Mouse (Mus musculus) regulatory T cell (primary cell): ENCODE data around the gene Btbd7.

Experiments
- in situ Hi-C: fragments of 300-600 bp; cut with MboI, MseI; formaldehyde crosslinking; loops from one replicate; pipeline ENCODE4 v1.15.1; 2025; ENCODE audit warnings: high pct_unique_total_duplicates

Gene Btbd7

DNA sequence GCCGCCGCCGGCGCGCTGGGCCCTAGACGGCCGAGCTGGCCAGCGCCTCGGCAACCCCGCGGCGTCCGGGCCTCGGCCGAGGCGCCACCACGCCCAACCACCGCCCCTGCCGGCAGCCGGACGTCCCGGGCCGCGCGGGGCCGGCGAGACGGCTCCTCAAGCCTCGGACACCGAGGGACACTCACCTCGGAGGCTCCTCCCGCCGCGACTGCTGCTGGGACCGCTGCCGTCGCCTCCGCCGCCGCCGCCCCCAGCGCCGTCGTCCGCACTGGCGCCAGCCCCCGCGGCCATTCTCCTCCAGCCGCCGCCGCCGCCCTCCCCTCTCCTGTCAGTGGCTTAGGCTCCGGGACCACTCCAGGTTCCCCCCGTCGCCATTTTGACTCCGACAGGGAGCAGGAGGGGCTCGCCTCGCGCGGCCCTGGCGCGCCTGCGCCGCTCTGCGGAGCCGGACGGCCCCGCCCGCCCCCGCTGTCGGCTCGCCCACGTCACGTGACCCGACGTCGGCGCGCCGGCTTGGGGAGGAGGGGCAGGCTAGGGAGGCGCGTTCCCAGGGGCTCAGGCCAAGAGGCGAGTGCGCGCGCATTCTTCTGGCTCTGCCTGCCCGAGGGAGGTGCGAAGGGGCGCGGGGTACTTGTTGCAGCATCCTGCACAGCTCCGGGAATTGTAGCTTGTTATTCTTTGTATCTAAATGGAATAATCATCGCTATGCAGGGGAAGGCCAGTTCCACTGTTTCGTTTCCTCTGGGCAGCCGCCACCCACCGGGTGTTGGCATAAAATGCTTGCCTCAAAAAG, at the start of gene Btbd7:
Btbd7 (minus strand) TSS at position 441 of the 793 bp plus-strand sequence.
- in situ Hi-C loops = no loop called here

DNA sequence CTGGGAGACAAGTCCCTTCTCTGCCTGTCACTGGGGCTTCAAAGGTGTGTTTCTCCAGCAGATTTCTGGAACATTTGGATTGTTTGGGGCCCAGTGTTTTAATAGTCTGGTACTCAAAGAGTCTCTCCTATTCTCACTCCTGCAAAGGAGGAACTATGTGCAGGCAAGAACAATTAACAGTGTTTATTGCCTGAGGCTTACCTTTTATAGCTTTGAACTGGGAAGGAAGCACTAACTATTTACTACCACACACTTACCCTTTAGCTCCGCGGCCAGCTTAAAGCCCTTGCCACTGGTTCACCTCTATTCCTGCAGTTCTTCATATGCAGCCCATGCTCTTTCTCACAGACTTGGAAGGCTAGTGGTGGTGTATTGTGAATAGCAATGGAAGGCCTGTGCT, 37.8 kb upstream of the Btbd7 start:
- in situ Hi-C loops = no loop called here

GRCm38 (mm10) chr12:102908191-102908590, 29.9 kb upstream of the Btbd7 start:
- in situ Hi-C loops = no loop called here

DNA sequence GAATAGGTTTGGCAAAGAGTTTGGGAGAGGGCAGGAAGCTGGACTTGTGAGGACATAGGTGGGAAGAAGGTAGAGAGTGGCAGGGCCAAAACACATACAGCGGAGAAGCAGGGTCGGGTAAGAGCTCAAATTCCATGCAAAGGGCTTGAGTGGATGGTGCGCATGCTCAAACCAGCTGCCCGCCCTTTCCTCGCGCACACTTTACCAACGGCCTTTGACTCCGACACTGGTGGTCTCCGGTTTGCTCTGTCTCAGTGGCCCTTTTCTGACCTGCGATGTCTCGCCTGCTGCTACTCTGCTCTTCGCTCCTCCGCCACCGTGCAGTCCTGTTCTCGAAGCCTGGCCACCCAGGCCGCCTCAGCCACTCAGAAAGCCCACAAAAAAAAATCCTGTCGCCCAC, 20.8 kb upstream of the Btbd7 start, which contains the start of gene Cox8c:
Cox8c (plus strand) TSS at position 226 of the 400 bp plus-strand sequence.
- in situ Hi-C loops = no loop called here

- in situ Hi-C loops = no loop called here
Measured at GRCm38 (mm10) chr12:102888568-102888967, 10.3 kb upstream of the Btbd7 start.

- in situ Hi-C loops = no loop called here
Measured at GRCm38 (mm10) chr12:102887366-102887765, 9.1 kb upstream of the Btbd7 start.

GRCm38 (mm10) chr12:102885735-102886134, 7.5 kb upstream of the Btbd7 start:
- in situ Hi-C loops = no loop called here

GRCm38 (mm10) chr12:102878901-102879300, 630 bp upstream of the Btbd7 start:
- in situ Hi-C loops = no loop called here

DNA sequence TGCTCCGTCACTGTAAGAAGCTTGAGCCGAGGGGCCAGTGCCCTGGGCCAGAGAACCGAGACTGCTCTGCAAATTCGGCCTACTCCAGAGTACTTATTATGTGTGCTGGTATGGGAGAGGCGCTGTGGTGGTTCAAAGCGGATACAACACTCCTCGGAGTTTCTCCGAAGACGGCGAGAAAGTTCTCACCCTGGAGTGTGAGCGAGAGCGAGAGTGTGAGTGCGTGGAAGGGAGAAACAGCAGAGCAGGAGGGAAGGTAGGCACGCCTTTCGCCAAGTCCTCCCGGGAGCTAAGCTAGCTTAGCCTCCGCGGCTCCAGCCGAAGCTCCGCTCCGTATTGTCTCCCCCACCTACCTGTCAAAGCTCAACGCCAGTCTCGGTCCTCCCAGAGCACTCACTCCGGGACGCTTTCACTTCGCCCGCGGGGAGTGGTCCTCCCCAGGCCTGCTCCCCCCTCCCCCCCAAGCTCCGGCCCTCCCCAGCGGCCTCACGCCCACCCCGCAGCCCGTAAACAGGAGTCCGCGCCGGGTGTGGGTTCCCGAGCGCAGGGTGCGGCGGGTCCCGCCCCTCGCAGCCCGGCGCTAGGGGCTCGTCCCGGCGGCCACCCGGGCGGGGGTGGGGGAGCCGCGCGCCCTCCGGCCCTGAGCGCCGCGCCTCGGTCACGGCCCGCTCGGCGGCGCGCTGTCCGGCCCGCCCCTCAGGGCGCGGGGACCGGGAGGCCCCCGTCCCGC, 805 bp downstream of the Btbd7 start:
- in situ Hi-C loops = no loop called here

DNA sequence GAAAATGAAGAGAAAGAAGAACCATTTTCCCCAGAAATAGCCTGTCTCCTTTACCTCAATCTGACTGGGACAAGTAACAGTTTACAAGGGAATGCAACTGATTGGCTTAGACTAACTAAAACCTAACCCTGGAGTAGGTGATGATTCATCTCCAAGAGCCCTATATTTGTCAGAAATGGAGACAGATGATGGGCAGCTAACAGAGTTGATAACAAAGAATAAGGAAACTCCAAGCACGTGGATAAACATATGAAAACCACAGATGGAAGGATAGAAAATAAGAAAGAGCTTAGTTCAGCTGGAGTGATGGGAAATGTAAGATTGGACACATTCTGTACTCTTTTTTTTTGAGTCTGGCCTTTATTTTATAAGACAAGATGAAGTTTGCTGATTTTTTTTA, 7.7 kb downstream of the Btbd7 start:
- in situ Hi-C loops = no loop called here

- in situ Hi-C loops = no loop called here
Measured at GRCm38 (mm10) chr12:102869802-102870201, 8.5 kb downstream of the Btbd7 start.

DNA sequence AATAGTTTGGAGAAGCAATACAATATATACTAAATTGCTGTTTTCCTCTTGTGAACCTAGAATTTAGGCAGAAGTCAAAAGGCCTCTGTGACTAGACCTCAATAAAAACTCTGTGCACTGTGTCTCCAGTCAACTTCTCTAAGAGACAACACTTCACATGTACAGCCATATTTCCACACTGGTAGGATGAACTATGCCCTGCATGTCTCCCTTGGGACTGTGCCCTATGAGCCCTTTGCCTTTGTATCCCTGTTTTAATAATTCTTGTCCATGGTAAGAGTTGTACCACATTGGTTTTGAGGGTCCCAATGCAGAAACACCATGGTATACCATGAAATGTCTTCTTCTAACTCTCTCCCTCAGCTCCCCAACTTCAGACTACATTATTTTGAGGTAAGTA, 17.5 kb downstream of the Btbd7 start:
- in situ Hi-C loops = no loop called here

DNA sequence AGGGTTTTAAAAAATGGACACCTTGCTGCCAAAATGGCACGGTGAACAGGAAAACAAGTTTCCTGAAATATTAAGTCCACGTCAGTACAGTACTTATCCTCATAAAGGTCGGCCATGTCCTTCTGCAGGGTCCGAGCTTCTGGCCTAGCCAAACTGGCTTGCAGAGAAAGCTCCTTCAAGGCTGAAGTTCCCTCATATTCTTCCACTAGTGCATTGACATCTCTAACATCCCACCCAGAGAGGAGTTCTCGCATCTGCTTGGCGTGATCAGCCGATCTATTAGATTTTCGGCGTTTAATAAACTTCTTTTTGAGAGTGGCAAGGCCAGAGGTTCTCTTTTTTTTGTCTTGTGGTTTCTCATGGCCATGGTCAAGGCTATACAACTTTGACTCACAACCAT, 40.0 kb downstream of the Btbd7 start:
- in situ Hi-C loops = no loop called here

DNA sequence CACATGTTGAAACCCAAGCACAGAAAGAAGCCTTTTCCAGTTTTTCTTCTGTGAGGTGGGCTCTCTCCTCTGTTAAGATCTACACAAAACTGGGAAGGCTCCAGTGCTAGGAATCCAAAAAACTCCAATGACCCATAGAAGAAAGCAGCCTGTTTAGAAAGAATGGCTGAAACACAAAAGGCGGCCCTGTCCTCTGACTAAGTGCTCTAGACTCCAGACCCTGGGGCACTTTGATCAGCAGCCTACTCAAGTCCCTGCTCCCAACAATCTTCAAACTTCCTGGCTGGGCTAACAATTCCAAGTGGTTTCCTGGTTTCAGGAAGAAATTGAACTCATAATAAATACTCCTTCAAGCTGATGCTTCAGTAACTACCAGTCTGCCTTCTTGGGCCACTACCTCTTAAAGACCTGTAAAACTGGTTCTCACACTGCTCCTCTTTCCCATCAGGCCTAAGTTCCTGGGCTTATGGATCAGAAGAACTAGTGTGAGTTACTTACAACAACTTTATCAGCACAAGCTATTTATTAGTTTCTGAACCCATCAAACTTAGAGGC, 45.4 kb downstream of the Btbd7 start:
- in situ Hi-C loops = no loop called here

GRCm38 (mm10) chr12:102831888-102832287, 46.4 kb downstream of the Btbd7 start:
- in situ Hi-C loops = no loop called here

DNA sequence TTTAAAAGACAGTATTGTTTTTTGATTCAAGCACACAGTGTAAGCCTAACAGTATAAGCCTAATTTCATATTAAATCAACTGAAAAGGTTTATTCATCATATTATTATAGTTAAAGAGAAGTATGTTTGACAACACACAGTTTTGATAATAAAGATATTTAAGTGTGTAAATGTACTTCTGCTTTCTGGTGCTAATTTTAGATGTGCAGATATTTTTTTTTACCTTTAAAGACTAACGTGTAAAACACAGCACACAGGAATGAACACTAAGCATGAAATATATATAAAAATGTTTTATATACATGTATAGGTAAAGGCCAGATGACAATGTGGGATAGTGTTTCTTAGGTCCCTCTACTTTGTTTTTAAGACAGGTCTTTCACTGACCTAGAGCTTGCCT, 51.2 kb downstream of the Btbd7 start:
- in situ Hi-C loops = no loop called here

DNA sequence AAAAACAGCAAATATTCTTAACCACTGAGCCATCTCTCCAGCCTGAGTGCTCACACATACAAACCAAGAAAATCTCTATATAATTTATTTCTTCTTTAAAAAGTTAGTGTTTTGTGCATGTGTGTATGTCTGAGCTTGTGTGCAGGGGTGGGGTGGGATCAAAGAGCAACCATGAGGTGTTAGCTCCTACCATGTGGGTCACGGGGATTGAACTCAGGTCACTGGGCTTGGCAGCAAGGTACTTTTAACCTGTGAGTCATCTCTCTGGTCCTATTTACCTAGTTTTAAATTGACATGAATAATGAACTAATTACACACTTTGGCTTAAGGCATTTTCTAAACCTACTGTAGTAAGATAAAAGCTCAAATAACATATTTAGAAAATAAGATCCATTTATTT, 51.9 kb downstream of the Btbd7 start:
- in situ Hi-C loops = no loop called here

DNA sequence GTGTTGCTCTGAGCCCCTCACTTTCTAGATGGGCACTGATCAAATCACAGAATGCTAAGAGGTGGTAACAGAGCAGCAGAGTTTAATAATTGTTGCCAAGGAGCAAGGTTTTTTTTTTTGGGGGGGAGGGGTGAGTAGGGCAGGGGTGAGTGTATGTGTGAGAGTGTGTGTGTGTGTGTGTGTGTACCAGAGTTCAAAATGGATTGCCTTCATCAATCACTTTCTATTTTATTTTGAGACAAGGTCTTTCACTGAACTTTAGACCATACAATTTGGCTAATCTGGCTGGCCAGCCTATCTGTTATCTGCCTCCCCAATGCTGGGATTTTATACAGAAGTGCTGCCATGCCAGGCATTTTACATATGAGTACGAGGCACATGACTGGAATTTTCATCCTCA, 63.4 kb downstream of the Btbd7 start:
- in situ Hi-C loops = no loop called here

- in situ Hi-C loops = no loop called here
Measured at GRCm38 (mm10) chr12:102799528-102799927, 78.7 kb downstream of the Btbd7 start.

GRCm38 (mm10) chr12:102787927-102788326, 90.3 kb downstream of the Btbd7 start:
- in situ Hi-C loops = loop anchor here (10.0 kb wide), 1 partner anchor 277 kb away; no protein-coding TSS in a partner anchor

GRCm38 (mm10) chr12:102785593-102785985, 92.7 kb downstream of the Btbd7 start:
- in situ Hi-C loops = loop anchor here (10.0 kb wide), 1 partner anchor 279 kb away; no protein-coding TSS in a partner anchor

DNA sequence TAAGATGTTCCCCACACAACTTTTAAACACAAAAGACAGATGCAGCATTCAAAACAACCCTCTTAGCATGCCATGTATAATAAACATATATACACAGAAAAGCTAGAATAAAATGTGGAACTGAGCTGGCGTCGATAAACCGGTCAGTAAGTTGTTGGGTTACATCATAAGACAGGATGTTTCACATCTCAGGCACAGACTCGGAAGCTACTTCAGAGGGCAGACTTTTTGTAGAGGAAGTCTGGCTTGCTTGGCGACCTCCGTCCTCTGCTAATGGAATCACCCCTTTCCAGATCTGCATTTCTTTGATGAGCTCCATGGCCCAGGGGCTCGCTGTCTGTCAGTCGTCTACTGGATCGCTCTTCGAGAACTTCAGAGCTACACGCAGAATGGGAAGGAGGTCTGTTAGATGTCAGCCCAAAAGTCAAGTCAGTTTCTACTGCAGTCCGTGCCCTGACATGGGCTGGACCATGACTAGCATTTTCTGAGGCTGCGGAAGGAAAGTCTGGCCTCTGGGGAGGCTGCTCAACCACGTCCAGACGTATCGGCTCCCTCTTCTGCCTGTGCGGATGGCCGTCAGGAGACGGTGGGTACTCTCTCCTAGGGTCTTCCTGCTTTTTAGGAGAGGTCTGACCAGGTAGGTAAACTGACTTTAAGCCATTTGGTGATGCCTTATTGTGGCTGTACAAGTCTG, 93.2 kb downstream of the Btbd7 start:
- in situ Hi-C loops = loop anchor here (10.0 kb wide), 1 partner anchor 280 kb away; no protein-coding TSS in a partner anchor
